In genomic region chr9:45405694-45406093, GRCm38 (mm10) we compare ENCODE assay signal across 22 mouse cellular contexts. TPM values are rescaled to one million over a fixed set of nuclear protein-coding genes. Genes with fewer than 3 reads are reported as not detected.
A peak's percentile ranks its signal among the peaks of the same experiment; 100 is the strongest.
DNase-seq lines count a peak whose midpoint lies in the region; ATAC-seq and TF ChIP-seq lines count a peak whose summit lies in the region.
"Had no signal": no experiment of that assay in that cellular context is flagged by ENCODE, and none has a peak within 500 bp of the region (broad histone marks: within the 10 kb centered on the region; RNA-seq: fewer than 3 reads in every experiment).

No protein-coding gene starts in this region.

- no peak overlapping the region for H3K4me2 ChIP-seq in hindbrain, embryonic 13.5 days
- no peak overlapping the region for H3K4me2 ChIP-seq in hindbrain, embryonic 16.5 days (ENCODE audit: low read length)
- peak overlapping the region; percentile 50 for H3K4me2 ChIP-seq in kidney, postnatal 0 days (ENCODE audit: low read length)
- H3K4me2 ChIP-seq: forebrain, embryonic 13.5 days; hindbrain, embryonic 15.5 days had no signal

- H3K4me3 ChIP-seq in hindbrain, embryonic 13.5 days = no peak overlapping the region
- H3K4me3 ChIP-seq in hindbrain, embryonic 16.5 days (ENCODE audit: low read length) = no peak overlapping the region
- peak overlapping the region; percentile 9; the same call in 1 of the 2 replicates for H3K4me3 ChIP-seq in kidney, postnatal 0 days (replicated peaks; ENCODE audit: low read depth, low read length)
- H3K4me3 ChIP-seq: embryonic facial prominence, embryonic 10.5 days; forebrain, embryonic 13.5 days; hindbrain, embryonic 15.5 days; myocyte had no signal

- H3K9ac ChIP-seq in hindbrain, embryonic 13.5 days = peak overlapping the region; percentile 19; the same call in 1 of the 2 replicates
- no peak overlapping the region for H3K9ac ChIP-seq in hindbrain, embryonic 16.5 days (ENCODE audit: low read depth, low read length)
- H3K9ac ChIP-seq in kidney, postnatal 0 days (ENCODE audit: low read depth, low read length) = no peak overlapping the region
- H3K9ac ChIP-seq: forebrain, embryonic 13.5 days; hindbrain, embryonic 15.5 days had no signal

- no peak for ATAC-seq in hindbrain, embryonic 13.5 days (ENCODE audit: low FRiP score)
- no peak for ATAC-seq in hindbrain, embryonic 16.5 days
- ATAC-seq in common myeloid progenitor, adult 5-6 weeks (replicated peaks; ENCODE audit: low read depth, poor library complexity, severe bottlenecking) = peak; percentile 30
- peak; percentile 57 for ATAC-seq in kidney, postnatal 0 days (replicated peaks; ENCODE audit: low FRiP score, low read depth)
- ATAC-seq in megakaryocyte progenitor cell, adult 5-6 weeks (replicated peaks; ENCODE audit: poor library complexity) = peak; percentile 57
- ATAC-seq: forebrain, embryonic 13.5 days had no signal

- 77% methylated on average over 5 of the region's 5 CpGs for WGBS in hindbrain, embryonic 13.5 days
- 78% methylated on average over 5 of the region's 5 CpGs for WGBS in hindbrain, embryonic 16.5 days
- WGBS in kidney, postnatal 0 days = 38% methylated on average over 5 of the region's 5 CpGs

- H3K4me1 ChIP-seq in hindbrain, embryonic 13.5 days (replicated peaks) = no peaks in the 10 kb centered on the region
- peaks cover 4% of the 10 kb centered on the region; the same call in 1 of the 2 replicates for H3K4me1 ChIP-seq in hindbrain, embryonic 16.5 days (ENCODE audit: control insufficient read depth, insufficient read depth, low read depth, low read length)
- no peaks in the 10 kb centered on the region for H3K4me1 ChIP-seq in kidney, postnatal 0 days (replicated peaks; ENCODE audit: insufficient read depth, low read length)

- H3K9me3 ChIP-seq in hindbrain, embryonic 13.5 days = no peaks in the 10 kb centered on the region
- no peaks in the 10 kb centered on the region for H3K9me3 ChIP-seq in hindbrain, embryonic 16.5 days (ENCODE audit: control insufficient read depth, low read length)
- no peaks in the 10 kb centered on the region for H3K9me3 ChIP-seq in kidney, postnatal 0 days (replicated peaks; ENCODE audit: low read length)
- H3K9me3 ChIP-seq: embryonic facial prominence, embryonic 10.5 days; forebrain, embryonic 13.5 days; G1E; hindbrain, embryonic 15.5 days had no signal

- no peak overlapping the region for H3K27ac ChIP-seq in hindbrain, embryonic 13.5 days
- no peak overlapping the region for H3K27ac ChIP-seq in hindbrain, embryonic 16.5 days (ENCODE audit: low read depth, low read length)
- H3K27ac ChIP-seq in kidney, postnatal 0 days = peak overlapping the region; percentile 71
- H3K27ac ChIP-seq: embryonic facial prominence, embryonic 10.5 days; forebrain, embryonic 13.5 days; hindbrain, embryonic 15.5 days had no signal

- no peak for TF ChIP-seq CTCF in kidney, postnatal 0 days (IDR thresholded peaks at IDR 0.05; ENCODE audit: low read depth)

- no peak for DNase-seq in kidney, postnatal 0 days (ENCODE audit: low spot score)
- no peak for DNase-seq in MN1 (ENCODE audit: low spot score)
- no peak for DNase-seq in thymus, postnatal 4 days
- DNase-seq in adrenal gland, postnatal 36 days = no peak
- DNase-seq: cerebellum, adult 18-20 months; cerebellum, postnatal 36 days; left cerebral cortex, postnatal 4 days; lung, adult 2 months; midbrain, embryonic 14.5 days; retina, postnatal 1 day had no signal

- H3K27me3 ChIP-seq in hindbrain, embryonic 13.5 days = peaks cover 29% of the 10 kb centered on the region
- H3K27me3 ChIP-seq in hindbrain, embryonic 16.5 days (replicated peaks; ENCODE audit: control insufficient read depth, insufficient read depth, low read length) = 0 out of 2 replicates have a peak, but pooled peaks cover 2% of the 10 kb centered on the region
- H3K27me3 ChIP-seq in kidney, postnatal 0 days (ENCODE audit: insufficient read depth, low read length) = no peaks in the 10 kb centered on the region
- H3K27me3 ChIP-seq: hindbrain, embryonic 15.5 days had no signal

- H3K36me3 ChIP-seq in hindbrain, embryonic 13.5 days = no peaks in the 10 kb centered on the region
- H3K36me3 ChIP-seq in hindbrain, embryonic 16.5 days (ENCODE audit: control insufficient read depth, insufficient read depth, low read length) = no peaks in the 10 kb centered on the region
- H3K36me3 ChIP-seq in kidney, postnatal 0 days (ENCODE audit: insufficient read depth, low read length) = no peaks in the 10 kb centered on the region
- H3K36me3 ChIP-seq: embryonic facial prominence, embryonic 10.5 days; G1E; hindbrain, embryonic 15.5 days had no signal

RNA-seq across cellular contexts. Expression of gene Fxyd2, which starts 6.2 kb away (rescaled TPM):
- polyA plus RNA-seq in hindbrain, embryonic 13.5 days (2015; fragmentation: Nextera tagmentation; extraction: Ambion mirVana) = 4.5 and 6.4 TPM in 2 replicates
- polyA plus RNA-seq in hindbrain, embryonic 16.5 days (2015; fragmentation: Nextera tagmentation; extraction: Ambion mirVana) = 11.7 and 15.7 TPM in 2 replicates
- total RNA-seq in common myeloid progenitor, adult 5-6 weeks (2017) = 1.4 TPM in 1 of 2 replicates, not detected in the other
- polyA plus RNA-seq in kidney, postnatal 0 days (2015; fragmentation: Nextera tagmentation; extraction: Ambion mirVana) = 2,817 and 2,959 TPM in 2 replicates
- total RNA-seq in megakaryocyte progenitor cell, adult 5-6 weeks (2015) = 0.78 and 0.79 TPM in 2 replicates
- total RNA-seq in megakaryocyte progenitor cell, adult 5-6 weeks (2017) = 2.9 TPM in 1 of 2 replicates, not detected in the other
- 1 to 10 TPM; 2.4 to 4.8 TPM for total RNA-seq in adrenal gland, postnatal 36 days (2021)
- total RNA-seq: liver, adult 2 months had no signal
- polyA plus RNA-seq: G1E had no signal

RNA-seq across cellular contexts. Expression of gene Dscaml1, which starts 20.7 kb away (rescaled TPM):
- 11.1 and 11.2 TPM in 2 replicates for polyA plus RNA-seq in hindbrain, embryonic 13.5 days (2015; fragmentation: Nextera tagmentation; extraction: Ambion mirVana)
- 10.8 and 17.7 TPM in 2 replicates for polyA plus RNA-seq in hindbrain, embryonic 16.5 days (2015; fragmentation: Nextera tagmentation; extraction: Ambion mirVana)
- total RNA-seq in common myeloid progenitor, adult 5-6 weeks (2017) = not detected in 2 replicates
- polyA plus RNA-seq in kidney, postnatal 0 days (2015; fragmentation: Nextera tagmentation; extraction: Ambion mirVana) = 0.09 and 0.24 TPM in 2 replicates
- not detected in 2 replicates for total RNA-seq in megakaryocyte progenitor cell, adult 5-6 weeks (2015)
- not detected in 2 replicates for total RNA-seq in megakaryocyte progenitor cell, adult 5-6 weeks (2017)
- total RNA-seq in adrenal gland, postnatal 36 days (2021) = 1 to 10 TPM in 1 of 2 experiments, under 1 TPM in 1; 0.50 to 1.4 TPM
- total RNA-seq: heart, adult 8-10 months; heart, postnatal 25 days had no signal
- polyA plus RNA-seq: G1E, myocyte had no signal

RNA-seq across cellular contexts. Expression of gene Fxyd6, which starts 35.7 kb away (rescaled TPM):
- 354 and 379 TPM in 2 replicates for polyA plus RNA-seq in hindbrain, embryonic 13.5 days (2015; fragmentation: Nextera tagmentation; extraction: Ambion mirVana)
- 679 and 766 TPM in 2 replicates for polyA plus RNA-seq in hindbrain, embryonic 16.5 days (2015; fragmentation: Nextera tagmentation; extraction: Ambion mirVana)
- not detected in 2 replicates for total RNA-seq in common myeloid progenitor, adult 5-6 weeks (2017)
- polyA plus RNA-seq in kidney, postnatal 0 days (2015; fragmentation: Nextera tagmentation; extraction: Ambion mirVana) = 141 and 147 TPM in 2 replicates
- not detected in 2 replicates for total RNA-seq in megakaryocyte progenitor cell, adult 5-6 weeks (2015)
- 0.07 TPM in 1 of 2 replicates, not detected in the other for total RNA-seq in megakaryocyte progenitor cell, adult 5-6 weeks (2017)
- 100 to 1,000 TPM; 222 to 224 TPM for total RNA-seq in adrenal gland, postnatal 36 days (2021)
- polyA plus RNA-seq: G1E had no signal

Comparison
In these comparisons a context has a peak if more than half of its experiments do, and no peak if none do; other contexts are left out.
1. ATAC-seq: peak in common myeloid progenitor, adult 5-6 weeks (single experiment), kidney, postnatal 0 days (single experiment) and megakaryocyte progenitor cell, adult 5-6 weeks (single experiment); none in hindbrain, embryonic 13.5 days (single experiment) and hindbrain, embryonic 16.5 days (single experiment).
2. RNA of gene Fxyd6, which starts 35.7 kb away (total RNA-seq): 222 to 224 TPM in adrenal gland, postnatal 36 days; not detected in common myeloid progenitor, adult 5-6 weeks and 0.07 TPM in megakaryocyte progenitor cell, adult 5-6 weeks; every median in the first group is over 100 times any median in the second.